Mouse (Mus musculus) B cell, adult 2 months (primary cell): ENCODE data around the gene Ten1.
A peak's percentile ranks its signal among the peaks of the same experiment; 100 is the strongest.

ENCODE experiments used
- DNase-seq, 2 experiments: peaks; one replicate each; pipeline ENCODE4 v3.0.0; 2022

Ten1 gene

DNA sequence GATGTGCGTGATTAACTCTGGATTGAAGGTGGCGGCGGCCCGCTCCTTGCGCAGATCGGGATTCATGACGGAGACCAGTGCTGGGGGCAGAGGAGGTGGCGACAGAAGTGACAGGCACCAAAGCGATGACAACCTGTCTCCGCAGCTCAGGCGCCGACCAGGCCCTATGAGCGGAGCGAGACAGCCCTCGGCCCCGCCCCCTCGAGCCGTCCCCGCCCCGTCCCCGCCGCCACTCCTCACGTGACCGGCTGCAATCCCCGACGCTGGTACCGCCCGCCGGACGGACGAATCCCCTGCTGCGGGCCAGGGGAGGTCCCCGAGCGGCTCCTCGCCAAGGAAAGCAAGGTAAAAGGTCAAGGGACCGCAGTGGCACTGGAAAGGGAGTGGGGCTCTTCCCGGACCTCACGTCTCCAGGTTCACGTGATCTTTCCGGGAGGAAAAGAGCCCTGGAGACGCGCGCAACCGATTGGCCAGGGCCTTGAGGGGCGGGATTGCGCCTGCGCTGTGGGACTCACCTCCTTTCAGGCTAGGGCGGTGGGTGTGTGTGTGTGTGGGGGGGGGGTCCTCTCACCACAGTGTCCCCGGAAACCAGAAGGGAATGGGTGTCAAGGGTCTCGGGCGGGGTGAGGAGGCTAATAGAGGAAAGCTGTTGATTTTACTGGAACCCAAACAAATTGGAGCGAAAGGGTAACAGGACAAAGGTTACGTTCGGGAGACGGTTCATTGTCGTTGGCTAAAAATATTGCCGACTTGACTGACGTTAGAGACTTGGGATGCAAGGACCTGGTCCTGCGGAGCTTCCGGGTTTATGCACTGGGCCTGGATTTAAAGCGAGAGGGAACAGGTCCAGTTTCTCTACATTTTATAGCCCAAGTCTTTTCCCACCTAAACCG, at the start of gene Ten1, which contains the start of gene Acox1:
Gene Ten1 (plus strand): TSS at position 217 of the 893 bp plus-strand sequence.
Gene Acox1 (minus strand): TSS at position 407 of the 893 bp plus-strand sequence.
- DNase-seq = peak; percentile 89 to 93

DNA sequence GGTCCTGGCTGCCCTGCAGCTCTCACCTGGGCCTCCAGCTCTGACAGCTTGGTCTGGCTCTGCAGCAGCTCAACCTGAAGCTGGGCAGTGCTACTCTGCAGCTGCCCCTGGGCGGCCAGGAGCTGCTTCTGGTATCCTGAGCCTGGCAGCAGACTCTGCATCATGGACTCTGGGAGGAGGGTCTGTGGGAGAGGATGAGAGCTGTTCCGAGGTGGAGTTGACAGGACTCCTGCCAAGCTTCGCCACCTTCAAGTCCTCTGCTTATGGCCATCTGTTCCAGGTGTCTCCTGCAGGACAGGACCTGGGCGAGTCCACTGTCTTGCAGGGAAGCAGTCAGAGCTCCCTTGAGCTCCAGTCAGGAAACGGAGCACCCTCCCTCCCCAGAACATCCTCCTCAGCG, 49.3 kb upstream of the Ten1 start:
- no peak for DNase-seq

DNA sequence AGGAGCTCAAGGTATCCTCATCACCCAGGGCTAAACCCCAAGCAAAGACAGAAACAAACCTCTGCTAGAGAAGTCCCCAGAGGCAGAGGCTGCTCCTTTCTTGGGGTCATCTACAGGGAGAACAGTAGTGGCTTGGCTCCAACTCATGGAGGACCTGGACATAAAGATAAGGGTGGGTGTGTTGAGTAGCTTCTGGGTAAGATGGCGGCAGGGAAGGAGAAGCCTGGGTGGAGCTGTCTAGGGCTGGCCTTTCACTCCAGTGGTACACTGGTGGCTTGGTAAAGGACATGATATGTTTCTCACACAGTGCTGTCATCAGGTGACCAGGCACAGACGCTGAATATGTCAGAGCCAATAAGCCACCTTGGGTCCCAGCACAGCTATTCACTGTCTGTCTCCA, 47.7 kb upstream of the Ten1 start:
- no peak for DNase-seq

DNA sequence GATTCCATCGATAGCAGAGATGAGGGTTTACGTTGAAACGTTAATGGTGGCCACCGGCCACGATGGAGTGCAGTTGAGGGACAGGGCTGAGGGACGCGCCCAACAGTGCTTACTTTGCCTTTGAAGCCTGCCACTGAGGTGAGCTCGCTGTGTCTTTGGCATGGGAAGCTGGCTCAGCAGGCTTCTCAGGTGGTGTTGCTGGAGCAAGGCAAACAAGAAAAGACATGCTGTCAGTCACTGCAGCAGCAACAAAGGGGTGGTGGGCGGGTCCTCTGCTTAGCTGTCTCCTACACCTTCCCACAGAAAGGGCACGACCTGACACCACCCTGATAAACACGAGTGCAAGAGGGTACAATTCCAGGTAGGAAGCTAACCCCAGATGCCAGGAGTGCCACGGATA, 37.3 kb upstream of the Ten1 start:
- no peak for DNase-seq

DNA sequence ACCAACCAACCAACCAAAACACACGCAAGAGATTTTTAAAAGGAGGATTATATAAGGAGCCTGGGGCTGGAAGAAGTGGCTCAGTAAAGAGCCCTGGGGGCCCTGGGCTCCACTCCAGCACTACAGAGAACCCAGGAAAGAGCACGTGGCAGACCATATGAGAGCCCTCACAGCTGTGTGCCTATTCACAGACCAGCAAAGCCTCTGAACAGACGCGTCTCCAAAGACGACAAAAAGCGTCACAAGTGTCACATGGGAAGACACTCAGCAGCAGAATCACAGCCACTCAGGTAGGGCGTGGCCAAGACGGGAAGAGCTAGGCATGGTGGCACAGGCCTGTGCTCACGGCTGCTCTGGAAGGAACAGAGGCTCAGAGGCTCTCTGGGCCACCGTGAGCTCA, 36.5 kb upstream of the Ten1 start:
- DNase-seq = no peak

DNA sequence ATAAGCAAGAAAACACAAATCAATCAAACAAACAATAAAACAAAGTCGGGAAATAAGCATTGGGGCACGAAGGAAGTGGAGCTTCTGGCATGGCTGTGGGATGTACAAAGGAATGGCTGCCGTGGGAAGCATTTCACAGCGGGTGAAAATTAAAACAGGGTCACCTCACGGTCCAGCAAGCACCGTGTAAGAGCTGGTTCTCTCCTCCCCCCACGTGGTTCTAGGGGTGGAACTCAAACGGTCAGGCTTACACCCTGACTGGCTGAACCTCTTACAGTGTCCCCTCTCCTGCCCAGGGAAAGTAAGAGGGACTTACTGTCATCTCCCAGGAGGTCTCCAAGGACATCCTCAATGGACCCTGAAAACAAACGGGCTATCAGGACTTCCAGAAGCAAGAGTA, 35.7 kb upstream of the Ten1 start:
- DNase-seq = no peak

DNA sequence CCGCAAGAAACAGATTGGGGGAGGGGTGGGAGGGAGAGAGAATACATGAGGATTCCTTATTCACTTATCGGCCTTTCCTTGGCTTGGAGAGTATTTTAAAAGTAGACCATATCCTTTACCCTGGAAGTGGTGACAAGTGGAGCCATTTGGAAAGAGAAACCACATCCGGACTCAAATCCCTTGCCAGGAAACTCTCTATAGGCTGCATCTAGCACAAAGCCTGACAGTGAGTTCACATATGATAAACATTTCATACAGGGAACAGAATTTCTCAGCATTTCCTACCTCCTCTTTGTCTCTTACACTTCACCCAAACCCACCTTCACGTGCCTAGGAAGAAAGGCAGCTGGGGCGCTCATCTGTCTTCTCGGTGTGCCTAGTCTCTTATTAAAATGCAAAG, 31.4 kb upstream of the Ten1 start:
- no peak for DNase-seq

DNA sequence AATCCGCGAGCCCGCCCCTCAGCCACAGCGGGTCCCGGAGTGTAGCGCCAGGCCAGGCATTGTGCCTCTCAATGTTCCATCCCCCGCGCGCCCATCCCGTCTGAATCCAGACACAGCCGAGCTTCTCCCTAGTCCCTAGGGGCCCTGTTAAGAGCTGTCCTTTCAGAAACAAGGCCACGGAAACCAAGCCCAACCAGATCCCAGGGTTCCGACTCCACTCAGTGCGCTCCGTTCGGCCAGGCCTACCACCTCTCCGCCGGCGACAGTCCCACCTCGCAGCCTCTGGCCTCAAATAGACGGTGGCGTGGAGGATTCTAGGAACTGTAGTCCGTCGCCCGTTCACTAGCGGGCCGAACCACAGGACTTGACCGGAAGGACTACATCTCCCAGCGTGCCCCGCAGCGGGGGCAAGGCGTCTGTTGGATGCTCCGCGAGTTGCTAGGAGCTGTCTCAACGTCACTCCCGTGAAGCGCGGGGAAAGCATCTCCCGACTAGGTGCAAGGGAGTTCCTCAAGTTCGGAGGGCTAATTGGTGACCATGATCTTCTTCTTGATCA, 30.7 kb upstream of the Ten1 start, which contains the start of gene Fbf1:
Gene Fbf1 (minus strand): TSS at position 283 of the 556 bp plus-strand sequence.
- DNase-seq = peak; percentile 94 to 96

DNA sequence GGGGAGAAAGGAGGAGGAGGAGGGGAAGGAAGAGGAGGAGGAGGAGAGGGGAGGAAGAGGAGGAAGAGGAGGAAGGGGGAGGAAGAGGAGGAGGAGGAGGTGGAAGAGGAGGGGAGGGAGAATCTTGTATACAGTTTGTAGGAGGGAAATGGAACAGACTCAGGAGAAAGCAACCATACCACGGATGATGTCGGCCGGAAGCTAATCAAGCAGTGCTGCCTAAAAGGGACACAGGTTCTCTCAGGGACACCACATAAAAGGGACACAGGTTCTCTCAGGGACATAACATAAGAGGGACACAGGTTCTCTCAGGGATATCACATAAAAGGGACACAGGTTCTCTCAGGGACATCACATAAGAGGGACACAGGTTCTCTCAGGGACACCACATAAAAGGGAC, 29.4 kb upstream of the Ten1 start:
- no peak for DNase-seq

DNA sequence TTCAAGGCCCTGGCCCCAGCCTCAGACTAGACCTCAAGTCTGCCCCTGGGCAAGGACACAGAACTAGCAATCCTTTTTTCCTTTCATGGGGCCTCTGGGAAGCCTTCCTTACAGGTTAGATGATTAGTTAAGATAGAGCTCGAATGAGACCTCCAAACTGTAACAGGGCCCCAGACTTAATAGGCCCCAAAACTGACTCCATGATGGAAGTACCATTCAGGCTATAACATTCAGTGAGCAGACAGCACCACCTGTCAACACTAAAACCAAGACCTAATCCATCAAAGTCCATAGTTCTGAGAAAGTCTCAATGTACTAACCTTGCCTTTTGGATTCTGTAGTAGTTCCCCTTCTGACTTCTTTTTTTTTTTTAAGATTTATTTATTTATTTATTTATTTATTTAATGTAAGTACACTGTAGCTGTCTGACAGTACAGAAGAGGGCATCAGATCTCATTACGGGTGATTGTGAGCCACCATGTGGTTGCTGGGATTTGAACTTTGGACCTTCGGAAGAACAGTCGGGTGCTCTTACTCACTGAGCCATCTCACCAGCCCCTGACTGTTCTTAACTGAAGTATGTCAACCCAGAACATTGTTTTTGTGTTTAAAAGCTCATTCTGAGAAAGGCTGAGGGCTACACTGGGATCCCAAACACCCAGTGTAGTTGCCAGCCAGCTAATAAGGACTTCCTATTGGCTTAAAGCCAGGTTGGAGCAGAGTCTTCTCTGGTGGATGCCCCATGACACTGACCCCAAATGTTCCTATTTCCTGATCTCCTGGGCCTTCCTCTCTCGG, 28.5 kb upstream of the Ten1 start:
- no peak for DNase-seq

DNA sequence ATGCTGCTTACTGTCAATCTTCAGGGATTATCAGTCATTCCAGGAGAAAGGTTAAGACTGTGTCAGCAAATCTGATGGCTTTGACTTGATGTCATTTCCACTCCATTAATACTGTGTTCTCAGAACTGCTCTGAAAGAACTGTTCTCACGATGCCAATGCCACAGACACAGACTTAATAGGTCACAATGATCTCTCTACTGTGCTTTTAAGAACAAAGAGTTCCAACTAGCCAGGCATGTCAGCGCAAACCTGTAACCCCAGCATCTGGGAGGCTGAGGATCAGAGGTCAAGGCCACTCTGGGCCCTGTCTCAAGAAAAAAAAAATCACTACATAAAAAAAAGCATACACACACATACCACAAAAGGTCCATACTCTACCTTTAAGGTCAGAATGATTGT, 26.7 kb upstream of the Ten1 start:
- no peak for DNase-seq

DNA sequence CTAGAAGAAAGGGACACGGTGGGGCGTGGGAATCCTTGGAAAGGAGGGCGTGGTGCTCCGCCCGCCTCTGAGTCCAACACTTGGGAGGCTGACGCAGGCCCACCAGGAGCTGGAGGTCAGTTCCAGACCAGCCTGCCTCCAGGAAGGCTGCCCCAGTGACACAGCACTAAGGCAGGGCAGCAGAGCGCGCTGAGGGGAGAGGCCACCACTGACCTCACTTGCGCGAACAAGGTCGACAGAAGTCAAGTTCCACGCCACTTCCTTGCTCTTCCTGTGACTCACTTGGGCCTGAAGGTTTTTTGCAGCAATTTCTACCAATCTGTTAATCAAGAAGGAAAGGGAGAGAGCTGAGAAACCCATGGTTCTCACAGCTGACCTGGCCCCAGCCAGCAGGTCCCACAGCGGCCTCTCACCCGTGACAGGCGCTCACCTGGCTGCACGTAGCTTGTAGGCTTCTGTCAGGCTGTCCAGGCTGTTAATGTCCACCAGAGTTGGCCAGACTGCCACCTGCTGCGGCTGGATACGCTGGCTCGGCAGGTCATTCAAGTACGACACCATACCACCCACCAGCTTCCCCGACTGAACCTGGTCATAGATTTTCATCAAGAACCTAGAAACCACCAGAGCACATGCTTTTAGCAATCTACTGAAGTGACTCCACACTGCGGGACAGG, 23.7 kb upstream of the Ten1 start:
- DNase-seq = no peak

DNA sequence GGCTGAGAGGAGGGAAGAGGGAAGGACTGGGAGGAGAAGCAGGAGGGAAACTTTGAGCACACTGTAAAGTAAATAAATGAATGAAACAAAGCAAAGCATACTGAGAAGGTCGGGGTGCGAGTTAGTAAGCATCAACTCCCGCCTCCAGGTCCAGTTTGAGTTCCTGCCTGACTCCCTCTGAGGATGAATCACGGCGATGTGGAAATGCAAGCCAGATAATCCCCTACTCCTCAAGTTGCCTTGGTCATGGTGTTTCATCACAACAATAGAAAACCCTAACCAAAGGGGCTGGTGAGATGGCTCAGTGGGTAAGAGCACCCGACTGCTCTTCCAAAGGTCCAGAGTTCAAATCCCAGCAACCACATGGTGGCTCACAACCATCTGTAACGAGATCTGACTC, 22.6 kb upstream of the Ten1 start:
- DNase-seq = no peak

DNA sequence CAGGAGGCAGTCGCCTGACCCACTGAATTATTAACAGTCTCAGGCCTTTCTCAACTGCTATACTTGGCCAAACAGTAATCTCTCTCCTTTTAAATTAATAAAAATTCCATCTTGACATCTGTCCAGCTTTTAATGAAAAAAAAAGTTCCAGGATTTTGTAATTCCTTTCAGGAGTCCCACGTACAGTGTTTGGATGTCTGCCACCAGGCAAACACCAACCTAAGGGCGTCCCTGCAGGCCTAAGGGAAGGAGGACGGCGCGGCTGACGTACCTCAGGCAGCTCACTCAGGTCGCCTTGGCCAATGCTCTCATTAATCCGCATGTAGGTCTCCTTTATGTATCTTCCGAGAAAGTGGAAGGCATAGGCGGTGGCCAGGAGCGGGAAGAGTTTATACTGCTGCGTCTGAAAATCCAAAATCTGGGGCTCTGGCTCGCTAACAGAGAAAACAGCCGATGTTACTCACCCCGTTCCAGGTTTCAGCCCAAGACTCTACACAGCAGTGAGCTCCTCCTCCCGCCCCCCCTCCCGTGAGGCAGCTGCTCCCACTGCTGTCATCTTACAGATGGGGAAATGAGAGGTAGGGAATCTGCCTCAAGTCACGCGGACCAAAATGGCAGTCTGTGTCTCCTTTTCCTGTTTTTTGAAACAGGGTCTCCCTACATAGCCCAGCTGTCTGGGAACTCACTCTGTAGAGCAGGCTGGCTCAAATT, 20.1 kb upstream of the Ten1 start:
- DNase-seq = no peak

DNA sequence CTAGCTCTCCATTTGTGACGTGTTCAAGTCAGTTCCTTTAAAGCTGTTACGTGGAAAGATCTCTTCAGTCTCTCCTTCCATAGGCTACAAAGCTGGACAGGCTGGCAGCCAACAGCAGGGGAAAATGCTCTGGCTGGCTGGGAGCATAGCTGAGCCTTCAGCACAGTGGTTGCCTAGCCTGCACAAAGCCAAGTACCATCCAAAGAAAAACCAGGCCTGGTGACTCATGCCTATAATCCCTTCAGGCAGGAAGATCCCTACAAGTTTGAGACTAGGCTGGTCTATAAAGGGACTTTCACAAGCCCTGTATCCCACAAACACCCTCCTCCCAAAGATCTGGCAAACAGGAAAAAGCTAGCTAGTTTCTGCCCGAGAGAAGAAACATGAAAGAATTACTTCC, 12.8 kb upstream of the Ten1 start:
- DNase-seq = no peak

DNA sequence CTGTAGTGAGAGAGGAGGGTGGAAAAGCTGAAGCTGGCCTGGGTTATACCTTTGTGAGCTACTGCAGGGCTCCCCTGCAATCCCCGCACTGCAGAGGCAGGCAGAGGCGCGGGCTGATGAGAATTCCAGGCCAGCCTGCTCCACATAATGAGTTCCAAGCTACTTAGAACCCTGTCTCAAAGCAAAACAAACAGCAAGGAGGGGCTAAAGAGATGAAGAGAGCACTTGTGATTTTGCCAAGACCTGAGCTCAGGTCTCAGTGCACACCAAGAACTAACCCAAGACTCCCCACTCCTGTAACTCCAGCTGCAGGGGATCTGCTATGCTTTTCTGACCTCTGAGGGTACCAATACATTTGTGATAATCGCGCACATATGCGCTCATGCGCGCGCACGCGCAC, 12.3 kb upstream of the Ten1 start:
- DNase-seq = no peak

DNA sequence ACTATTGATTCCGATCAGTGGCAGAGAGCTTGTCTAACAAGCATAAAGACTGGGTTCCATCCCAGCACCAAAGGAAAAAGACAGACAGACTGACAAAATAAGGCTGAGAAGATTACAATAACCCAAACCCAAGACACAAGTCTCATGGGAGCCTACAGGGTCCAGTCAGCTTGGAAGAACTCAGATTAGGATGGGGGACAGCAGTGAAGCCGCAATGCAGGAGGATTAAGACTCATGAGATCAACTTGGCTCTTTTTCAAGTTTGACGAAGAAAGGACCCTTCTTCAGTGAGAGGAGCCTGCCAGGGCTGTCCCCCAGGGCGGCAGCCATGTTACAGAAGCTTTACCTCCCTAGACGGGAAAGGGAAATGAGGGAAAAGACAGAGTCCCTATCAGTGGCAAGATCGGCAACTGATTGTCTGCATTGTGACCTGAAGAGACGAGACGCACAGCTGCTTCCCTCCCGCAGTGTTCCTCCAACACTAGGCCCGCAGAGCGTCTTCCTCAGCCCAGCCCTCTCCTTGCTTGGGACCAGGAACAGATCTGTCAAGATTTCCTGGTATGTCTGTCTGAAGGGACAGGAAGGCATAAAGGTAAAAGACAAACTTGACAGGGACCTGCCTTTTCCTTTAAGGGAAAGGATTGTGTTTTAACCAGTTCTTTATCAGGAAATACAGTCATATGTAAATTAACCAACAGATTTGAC, 11.3 kb upstream of the Ten1 start:
- DNase-seq = no peak

DNA sequence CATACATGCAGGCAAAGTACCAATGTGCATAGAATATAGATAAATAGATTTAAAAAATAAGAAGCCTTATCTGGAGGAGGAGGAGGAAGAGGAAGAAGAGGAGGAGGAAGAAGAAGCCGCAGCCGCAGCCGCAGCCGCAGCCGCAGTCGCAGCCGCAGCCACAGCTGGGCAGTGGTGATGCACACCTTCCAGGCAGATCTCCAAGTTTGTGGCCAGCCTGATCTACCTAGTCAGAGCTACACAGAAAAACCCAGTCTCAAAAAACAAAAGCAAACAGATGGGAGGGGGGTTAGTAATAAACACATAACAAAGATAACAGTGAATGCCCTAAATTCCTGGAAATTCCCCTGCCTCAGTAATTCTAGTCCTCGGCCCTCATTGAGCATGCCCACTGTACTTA, 4.0 kb upstream of the Ten1 start:
- DNase-seq = no peak

DNA sequence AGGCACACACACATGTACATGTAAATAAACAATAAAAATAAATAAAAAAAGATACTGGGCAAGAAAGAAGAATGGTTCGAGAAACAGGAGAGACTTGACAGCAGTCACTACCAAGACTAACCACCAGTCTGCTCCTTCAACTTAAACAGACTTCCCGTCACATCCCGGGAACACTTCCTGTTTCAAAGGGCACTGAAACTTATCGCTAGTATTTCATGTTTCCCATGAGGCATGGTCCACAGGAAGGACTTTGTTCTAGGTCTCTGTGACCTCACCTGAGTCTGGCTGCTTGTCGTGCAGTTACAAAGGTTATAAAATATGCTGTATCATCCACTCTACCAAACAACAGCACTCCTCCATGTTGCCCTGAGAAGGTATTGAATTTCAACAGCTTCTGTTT, 3.4 kb upstream of the Ten1 start:
- no peak for DNase-seq

DNA sequence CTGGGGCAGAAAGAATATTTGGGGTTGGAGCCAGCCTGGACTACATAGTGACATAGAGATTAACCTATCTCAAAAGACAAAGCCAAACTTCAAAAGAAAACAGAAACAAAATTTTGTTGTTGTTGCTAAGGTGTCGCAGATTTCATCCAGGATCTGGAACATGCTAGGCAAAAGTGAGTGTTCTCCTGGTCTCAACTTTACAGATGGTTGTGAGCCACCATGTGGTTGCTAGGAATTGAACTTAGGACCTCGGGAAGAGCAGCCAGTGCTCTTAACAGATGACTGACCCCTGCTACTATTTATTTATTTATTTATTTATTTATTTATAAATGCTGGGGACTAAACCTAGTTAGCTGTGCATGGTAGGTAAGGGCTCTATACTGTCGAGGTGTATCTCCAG, 2.3 kb upstream of the Ten1 start:
- no peak for DNase-seq

DNA sequence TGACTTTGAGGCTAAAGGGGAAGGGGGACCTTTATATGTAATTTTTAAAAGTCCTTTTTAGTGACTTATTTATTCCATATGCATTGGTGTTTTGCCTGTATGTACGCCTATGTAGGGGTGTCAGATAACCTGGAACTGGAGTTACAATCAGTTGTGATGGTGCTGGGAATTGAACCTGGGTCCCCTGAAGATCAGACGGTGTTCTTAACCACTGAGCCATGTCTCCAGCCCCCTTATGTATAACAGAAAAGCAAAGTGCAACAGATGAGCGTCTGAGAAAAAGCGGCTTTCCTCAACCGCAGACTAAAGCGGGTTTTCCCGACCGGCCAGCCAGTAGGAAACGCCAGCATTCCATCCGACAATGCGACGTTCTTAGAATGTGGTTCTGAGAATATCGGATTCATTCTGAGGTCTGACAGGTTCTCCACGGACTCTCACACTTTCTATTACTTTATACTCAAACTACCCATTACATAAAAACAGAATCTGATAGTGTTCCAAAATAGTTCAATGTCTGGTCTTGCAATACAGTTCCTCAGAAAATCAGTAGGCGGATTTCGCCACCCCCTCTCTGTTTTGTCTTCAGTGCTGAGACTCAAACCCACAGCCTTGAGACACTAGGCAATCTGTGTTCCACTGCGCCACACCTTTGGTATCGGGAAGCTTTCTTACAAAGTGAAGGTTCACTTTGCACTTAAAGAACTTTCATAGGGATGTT, 1.6 kb upstream of the Ten1 start:
- DNase-seq = no peak
